Mouse (Mus musculus) neutrophil, adult 5-6 weeks (primary cell): Measurements from ENCODE around the gene Etv5. TPM values are rescaled to one million over a fixed set of nuclear protein-coding genes. Genes with fewer than 3 reads are reported as not detected.

Experiments
- ATAC-seq: fragments of 151-379, 151-347 bp; 2 replicates; pipeline ENCODE4 v1.8.0; 2017; ENCODE audit warnings: mild to moderate bottlenecking, moderate TSS enrichment; ENCODE audit not compliant: insufficient number of reproducible peaks, poor library complexity, low FRiP score, severe bottlenecking; ENCODE audit errors: extremely low read depth
- total RNA-seq: library from RNA; stranded (forward); fragments of 200-1000 nt; gene quantifications from 2 replicates; pipeline ENCODE4 v1.2.3, GENCODE M21; 2017

Etv5 gene
- total RNA-seq, 1 experiment from 2014 or later = 2.8 TPM

DNA sequence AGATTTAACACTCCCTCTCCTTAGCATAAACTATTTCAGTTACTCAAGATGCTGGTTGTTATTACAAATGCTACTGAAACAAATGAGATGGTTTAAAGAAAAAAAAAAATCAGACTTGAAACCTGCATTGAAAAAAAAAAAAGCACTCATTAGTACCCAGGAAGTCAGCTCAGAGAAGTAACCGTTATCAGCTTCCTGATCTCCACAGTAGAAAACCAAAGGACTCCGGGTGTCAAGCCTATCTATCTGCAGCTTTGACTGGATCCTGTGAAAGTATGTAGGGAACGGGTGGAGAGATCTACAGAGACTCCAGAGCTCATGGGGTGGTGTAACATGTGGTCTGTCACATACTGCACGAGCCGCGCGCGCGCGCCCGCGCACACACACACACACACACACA, 7.7 kb downstream of the Etv5 start:
- ATAC-seq = no peak

- ATAC-seq = no peak
Observed at GRCm38 (mm10) chr16:22431335-22431734, 8.2 kb downstream of the Etv5 start.

GRCm38 (mm10) chr16:22430211-22430951, 9.1 kb downstream of the Etv5 start:
- ATAC-seq = no peak

GRCm38 (mm10) chr16:22429377-22429776, 10.1 kb downstream of the Etv5 start:
- no peak for ATAC-seq

- ATAC-seq = no peak
Observed at GRCm38 (mm10) chr16:22428853-22429341, 10.6 kb downstream of the Etv5 start.

- no peak for ATAC-seq
Observed at GRCm38 (mm10) chr16:22426866-22427265, 12.7 kb downstream of the Etv5 start.

DNA sequence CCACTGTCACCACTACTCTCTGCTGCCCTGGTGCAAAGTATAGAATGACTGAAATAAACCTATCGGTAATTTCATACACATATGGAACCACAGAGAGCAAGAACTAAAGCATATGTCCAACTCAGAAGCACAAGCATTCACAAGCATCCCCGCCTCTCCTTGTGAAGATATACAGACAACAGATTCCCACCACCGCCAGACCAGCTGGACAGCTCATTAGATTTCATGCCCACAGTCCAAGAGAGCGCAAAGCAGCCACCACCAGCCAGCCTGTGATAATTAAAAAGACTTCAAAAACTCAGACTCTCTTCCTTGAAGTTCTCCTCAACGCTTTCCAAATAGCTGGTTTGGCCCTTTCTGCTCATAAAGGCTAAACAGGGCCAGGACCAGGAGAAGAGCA, 17.3 kb downstream of the Etv5 start:
- ATAC-seq = no peak

DNA sequence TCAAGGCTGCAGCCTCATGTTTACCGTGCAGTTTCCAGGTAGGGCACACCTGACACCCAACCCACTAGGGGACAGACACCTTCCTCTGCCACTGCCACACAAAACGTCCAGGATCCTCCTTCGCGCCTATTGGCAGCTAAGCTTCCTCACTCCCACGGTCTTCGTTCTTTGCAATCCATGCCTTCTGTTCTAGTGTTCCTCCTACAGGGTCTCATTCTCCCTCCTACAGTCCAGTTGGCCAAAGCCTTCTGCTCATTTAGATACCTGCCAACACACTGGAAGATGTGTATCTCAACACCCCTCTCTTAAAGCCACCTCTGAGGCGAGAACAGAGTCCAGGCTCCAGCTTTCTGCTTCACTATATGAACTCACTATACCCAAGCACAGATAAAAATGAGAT, 21.6 kb downstream of the Etv5 start:
- no peak for ATAC-seq

- no peak for ATAC-seq
Observed at GRCm38 (mm10) chr16:22417044-22417443, 22.5 kb downstream of the Etv5 start.

DNA sequence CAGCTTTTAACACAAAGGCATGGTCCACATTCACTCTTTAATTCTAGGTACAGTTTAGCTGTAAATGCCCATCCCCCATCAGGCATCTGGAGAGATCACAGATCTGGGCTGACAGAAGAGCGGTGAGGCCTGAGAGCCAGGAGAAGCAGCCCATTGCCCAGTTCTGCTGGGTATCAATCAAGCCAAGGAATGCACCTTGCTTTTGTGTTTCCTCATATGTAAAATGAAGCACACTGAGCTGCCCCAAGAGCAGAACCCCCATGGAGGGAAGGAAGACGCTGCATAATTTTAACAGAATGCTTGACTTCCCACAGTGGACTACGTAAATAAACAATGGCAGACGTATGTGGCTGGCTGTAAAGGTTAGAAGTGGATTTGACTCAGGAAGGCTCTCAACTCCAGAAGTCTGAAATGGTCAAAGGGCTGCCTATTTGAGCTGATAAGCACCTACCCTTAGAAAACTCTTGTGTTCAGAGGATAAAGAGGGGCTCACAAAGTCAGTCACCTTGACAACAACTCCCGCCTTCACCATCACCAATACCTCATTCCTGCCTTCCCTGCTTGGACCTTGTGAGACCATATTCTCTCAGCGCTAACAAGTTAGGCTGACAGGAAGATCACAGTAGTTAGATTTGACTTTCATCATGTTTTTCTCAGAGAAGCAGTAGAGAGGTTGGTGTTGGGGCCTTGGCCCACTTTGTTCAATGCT, 23.2 kb downstream of the Etv5 start:
- no peak for ATAC-seq

- no peak for ATAC-seq
Observed at GRCm38 (mm10) chr16:22414205-22414754, 25.2 kb downstream of the Etv5 start.

- ATAC-seq = no peak
Observed at GRCm38 (mm10) chr16:22412459-22413229, 26.9 kb downstream of the Etv5 start.

DNA sequence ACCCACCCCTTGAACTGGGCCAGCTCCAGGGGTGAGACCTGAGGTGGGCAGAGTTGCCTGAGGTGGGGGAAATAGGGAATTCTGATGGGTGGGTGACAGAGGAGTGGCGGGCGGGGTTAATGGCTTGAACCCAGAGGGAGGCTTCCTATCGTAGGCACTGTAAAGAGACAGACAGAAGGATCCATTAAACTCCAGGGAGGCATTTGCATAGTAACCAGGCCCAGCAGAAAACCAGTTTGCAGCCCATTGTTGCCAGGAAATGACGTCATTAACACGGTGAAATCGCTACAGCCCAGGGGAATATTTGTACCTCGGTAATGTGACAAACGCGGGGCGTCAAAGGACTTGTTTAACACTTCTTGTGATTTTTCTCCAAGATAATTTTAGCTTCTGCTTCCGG, 27.8 kb downstream of the Etv5 start:
- no peak for ATAC-seq

DNA sequence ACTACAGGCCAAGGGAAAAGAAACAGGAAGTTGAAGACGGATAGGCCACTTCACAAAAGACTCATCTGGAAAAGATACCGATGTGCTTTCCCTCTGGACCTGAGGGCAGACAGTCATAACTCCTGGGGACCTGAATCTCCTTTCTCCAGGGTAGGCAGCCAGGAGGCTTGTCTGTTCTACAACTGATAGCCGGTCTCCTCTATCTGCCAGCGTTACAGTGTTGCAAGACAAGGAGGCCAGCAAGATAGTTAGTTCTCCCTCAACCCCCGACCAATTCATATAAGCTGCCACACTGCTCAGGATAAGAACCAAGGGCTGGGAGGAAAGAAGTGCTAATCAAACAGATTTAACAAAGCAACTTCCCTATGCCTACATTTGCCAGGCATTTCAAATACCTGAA, 29.5 kb downstream of the Etv5 start:
- no peak for ATAC-seq

- no peak for ATAC-seq
Observed at GRCm38 (mm10) chr16:22408642-22409360, 30.7 kb downstream of the Etv5 start.

DNA sequence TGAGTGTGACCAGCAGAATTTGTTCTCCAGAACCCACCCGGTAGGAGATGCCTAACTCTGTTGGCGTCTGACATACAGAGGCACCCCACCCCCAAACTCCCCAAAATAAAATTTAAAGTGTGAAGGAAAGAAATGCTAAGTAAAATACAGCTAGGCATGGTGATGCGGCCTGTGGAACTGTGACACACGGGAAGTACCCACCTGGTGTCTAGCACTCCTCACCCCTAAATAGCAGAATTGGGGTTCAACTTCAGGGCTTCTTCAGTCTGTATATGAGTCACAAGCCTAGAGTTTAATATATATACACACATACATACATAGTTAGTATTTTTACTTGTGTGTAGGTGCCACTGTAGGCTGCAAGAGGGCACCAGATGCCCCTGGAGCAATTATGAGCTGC, 32.8 kb downstream of the Etv5 start:
- ATAC-seq = no peak

DNA sequence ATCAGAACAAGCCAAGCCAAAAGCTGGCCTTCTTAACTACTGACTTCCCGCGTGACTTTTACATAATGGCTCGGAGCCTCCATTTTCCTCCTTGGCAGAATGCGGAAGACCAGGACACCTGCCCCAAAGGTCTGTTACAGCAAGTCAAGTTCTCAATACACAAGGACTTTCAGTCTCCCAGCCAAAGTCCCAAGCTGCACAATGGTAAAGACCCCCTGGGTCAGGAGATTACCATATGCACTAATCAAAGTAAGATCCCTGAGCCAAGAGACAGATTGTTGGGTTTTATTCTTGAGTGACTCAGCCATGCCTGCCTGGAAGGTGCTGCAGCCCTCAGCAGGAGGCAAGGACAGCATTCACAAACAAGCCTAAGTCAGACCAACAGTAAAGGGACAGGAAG, 33.5 kb downstream of the Etv5 start:
- no peak for ATAC-seq

DNA sequence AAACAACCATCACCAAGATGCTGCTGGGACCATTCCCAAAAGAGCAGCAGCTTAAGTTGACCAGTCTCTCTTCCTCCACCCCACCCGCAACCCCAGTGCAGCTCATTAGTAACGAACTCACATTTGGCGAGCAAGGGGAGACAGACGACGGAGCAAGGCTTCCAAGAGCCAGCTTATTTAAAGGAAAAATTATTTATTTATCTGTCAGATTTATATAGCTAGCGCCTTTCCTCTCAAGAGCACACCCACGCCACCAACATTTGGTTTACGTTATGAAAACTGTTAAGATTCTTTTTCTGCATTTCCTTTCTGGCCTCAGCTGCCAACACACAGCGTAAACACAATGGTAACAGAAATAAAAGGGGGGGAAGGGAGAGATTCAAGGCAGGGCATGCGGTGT, 34.0 kb downstream of the Etv5 start:
- ATAC-seq = no peak

DNA sequence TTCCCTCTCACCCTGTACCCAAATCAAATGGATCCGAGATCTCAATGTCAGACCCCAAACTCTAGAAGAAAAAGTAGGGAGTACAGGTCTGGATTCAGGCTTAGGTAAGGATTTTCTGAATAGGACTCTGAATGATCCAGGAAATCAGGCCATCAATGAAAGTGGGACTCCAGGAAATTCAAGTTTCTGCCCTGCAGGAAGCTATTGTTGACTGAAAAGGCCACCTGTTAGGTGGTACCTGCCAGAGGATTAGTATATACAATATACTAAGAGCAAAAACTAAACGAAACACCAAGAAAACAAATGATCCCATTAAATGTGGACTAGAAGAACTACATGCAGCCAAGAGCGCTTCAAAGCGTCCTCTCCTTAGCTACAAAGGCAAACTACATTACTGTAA, 35.8 kb downstream of the Etv5 start:
- no peak for ATAC-seq
